Mouse (Mus musculus) liver, embryonic 14.5 days (tissue): Measurements from ENCODE around the gene Chd4. TPM values are rescaled to one million over a fixed set of nuclear protein-coding genes. Genes with fewer than 3 reads are reported as not detected.

Experiments
- ATAC-seq: fragments of 200-750 bp; cut with Nextera tagmentation; 2 replicates; pipeline ENCODE4 v1.8.0; 2017; ENCODE audit warnings: moderate number of reproducible peaks, mild to moderate bottlenecking, moderate library complexity; ENCODE audit not compliant: insufficient read depth
- DNase-seq, 3 experiments: peaks; one replicate each; pipeline ENCODE4 v3.0.0-alpha.2; 2012 to 2013; ENCODE audit warnings: low read depth in 3 of 3, low spot score in 3 of 3
- H3K27ac ChIP-seq: fragments of 300-500 bp; sonication (generic); 2 replicates; pipeline ENCODE4 v1.5.1; 2014; ENCODE audit warnings: moderate library complexity, mild to moderate bottlenecking, control low read depth, inconsistent platforms
- H3K27me3 ChIP-seq: fragments of 300-500 bp; sonication (generic); 2 replicates; pipeline ENCODE4 v1.6.1; 2014; ENCODE audit warnings: mild to moderate bottlenecking, low read length, moderate library complexity; ENCODE audit not compliant: control insufficient read depth, insufficient read depth
- H3K36me3 ChIP-seq: fragments of 300-500 bp; sonication (generic); replicated peaks from 2 replicates; pipeline ENCODE4 v1.6.1; 2014; ENCODE audit warnings: low read depth; ENCODE audit not compliant: control insufficient read depth, insufficient read depth
- H3K4me1 ChIP-seq, 2 experiments: fragments of 200-500 bp in 1 of 2; fragments of 300-500 bp in 1 of 2; sonication (generic) in 1 of 2; replicated peaks; 2 replicates each; pipeline ENCODE4 v1.6.1; 2012 to 2014; ENCODE audit warnings: antibody characterized with exemption in 1 of 2, inconsistent platforms in 1 of 2, low read length in 1 of 2; ENCODE audit not compliant: control insufficient read depth in 2 of 2, insufficient read depth in 2 of 2
- H3K4me2 ChIP-seq: fragments of 300-500 bp; sonication (generic); 2 replicates; pipeline ENCODE4 v1.6.1; 2014; ENCODE audit warnings: low read depth, mild to moderate bottlenecking, control low read depth, moderate library complexity
- H3K4me3 ChIP-seq, 2 experiments: fragments of 200-500 bp in 1 of 2; fragments of 300-500 bp in 1 of 2; sonication (generic) in 1 of 2; 2 replicates each; pipeline ENCODE4 v1.5.1; 2012 to 2014; ENCODE audit warnings: low read depth in 2 of 2, low read length in 2 of 2, mild to moderate bottlenecking in 2 of 2, control low read depth in 1 of 2, inconsistent platforms in 1 of 2, moderate library complexity in 1 of 2; ENCODE audit not compliant: insufficient read depth in 1 of 2
- H3K9ac ChIP-seq: fragments of 300-500 bp; sonication (generic); replicated peaks from 2 replicates; pipeline ENCODE4 v1.6.1; 2014; ENCODE audit warnings: mild to moderate bottlenecking, control low read depth, moderate library complexity
- H3K9me3 ChIP-seq: fragments of 300-500 bp; sonication (generic); 2 replicates; pipeline ENCODE4 v1.6.1; 2016; ENCODE audit warnings: low read length, mixed read lengths; ENCODE audit not compliant: control insufficient read depth
- CTCF ChIP-seq: IDR thresholded peaks from 2 replicates; pipeline ENCODE4 v1.5.1; 2016; ENCODE audit warnings: antibody characterized with exemption, low read depth, control low read depth
- EP300 ChIP-seq: IDR thresholded peaks from 2 replicates; pipeline ENCODE4 v1.6.1; 2016; ENCODE audit warnings: antibody characterized with exemption, low read depth
- WGBS: fragments of 180-500 bp; shearing (Covaris S2); extraction: QIAGEN DNeasy Blood & Tissue Kit; methylation state at CpG from one replicate; pipeline ENCODE4 v1.1.7; 2014; ENCODE audit not compliant: insufficient replicate concordance; 5-methylcytosine and 5-hydroxymethylcytosine counted together
- microRNA-seq: library from miRNA; unstranded; fragments of <30 nt; microRNA quantifications from one replicate; pipeline ENCODE4, GENCODE M21; 2016
- polyA plus RNA-seq, 2 experiments: library from polyadenylated mRNA; depleted of rRNA in 1 of 2; stranded (reverse) in 1 of 2; unstranded in 1 of 2; fragments of >200 nt; fragmentation: Nextera tagmentation in 1 of 2; extraction: Ambion mirVana in 1 of 2; gene quantifications; 2 replicates each; pipeline versions ENCODE4 v1.2.1 to v1.2.3; 2012 to 2014

The Chd4 gene
- polyA plus RNA-seq, 2 experiments = 19.7 to 24.7 TPM

DNA sequence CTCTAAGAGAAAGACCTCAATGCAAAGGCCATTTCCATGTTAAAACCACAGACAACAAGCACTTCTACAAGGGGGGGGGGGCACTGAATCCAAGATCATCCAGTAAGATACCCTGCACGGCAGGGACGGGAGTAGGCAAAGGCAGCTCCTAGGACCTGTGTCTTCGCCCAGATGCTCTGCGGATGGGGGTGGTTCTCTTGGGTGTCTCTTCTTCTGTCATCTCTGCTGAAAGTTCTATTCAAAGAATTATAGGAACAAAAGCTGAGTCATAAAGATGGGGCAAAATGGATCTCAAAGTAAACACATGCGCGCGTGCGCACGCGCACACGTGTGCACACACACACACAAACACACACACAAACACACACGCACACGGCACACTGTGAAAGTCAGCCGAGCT, 72.3 kb downstream of the Chd4 start:
- H3K4me3 ChIP-seq = no peak overlapping the region
- no peak overlapping the region for H3K9ac ChIP-seq
- TF ChIP-seq EP300 (no peak), CTCF (no peak)
- H3K4me1 ChIP-seq = peaks cover 16 to 27% of the 10 kb centered on the region in 2 experiments
- no peaks in the 10 kb centered on the region for H3K27me3 ChIP-seq
- H3K36me3 ChIP-seq = peaks cover 64% of the 10 kb centered on the region
- no peaks in the 10 kb centered on the region for H3K9me3 ChIP-seq
- no peak for ATAC-seq
- no peak overlapping the region for H3K27ac ChIP-seq
- no peak for DNase-seq
- WGBS = 90% methylated on average over 14 of the region's 14 CpGs
- no peak overlapping the region for H3K4me2 ChIP-seq

GRCm38 (mm10) chr6:125170194-125170593, 74.4 kb downstream of the Chd4 start:
- H3K27me3 ChIP-seq = no peaks in the 10 kb centered on the region
- no peak overlapping the region for H3K27ac ChIP-seq
- H3K4me2 ChIP-seq = no peak overlapping the region
- no peak for ATAC-seq
- H3K9me3 ChIP-seq = no peaks in the 10 kb centered on the region
- TF ChIP-seq EP300 (no peak), CTCF (peak; percentile 18; the same call in 1 of the 2 replicates)
- H3K36me3 ChIP-seq = peaks cover 81% of the 10 kb centered on the region
- no peak for DNase-seq
- H3K9ac ChIP-seq = no peak overlapping the region
- 80% methylated on average over 6 of the region's 6 CpGs for WGBS
- peaks cover 16 to 18% of the 10 kb centered on the region in 2 experiments for H3K4me1 ChIP-seq
- no peak overlapping the region for H3K4me3 ChIP-seq

DNA sequence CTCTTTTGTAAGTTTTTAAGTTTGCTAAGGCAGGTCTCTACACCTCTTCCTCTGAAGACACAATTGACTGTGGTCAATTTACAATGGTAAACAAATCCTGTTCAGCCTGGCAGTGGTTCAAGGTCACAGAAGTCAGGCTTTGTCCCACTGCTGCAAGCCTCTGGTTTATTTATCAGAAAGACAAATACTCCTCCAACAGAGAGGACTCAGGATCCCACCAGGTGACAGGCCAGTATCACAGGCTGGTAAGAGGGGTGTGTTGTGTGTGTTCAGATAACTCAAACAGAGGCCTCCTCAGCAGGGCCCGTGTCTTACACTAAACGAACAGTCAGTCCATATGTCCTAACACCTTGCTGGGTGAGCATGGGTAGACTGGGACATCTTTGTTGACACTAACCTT, 76.7 kb downstream of the Chd4 start:
- TF ChIP-seq CTCF (no peak), EP300 (no peak)
- no peak for DNase-seq
- H3K27ac ChIP-seq = no peak overlapping the region

GRCm38 (mm10) chr6:125173256-125173655, 77.5 kb downstream of the Chd4 start:
- WGBS = 93% methylated on average over 7 of the region's 7 CpGs
- H3K4me3 ChIP-seq = no peak overlapping the region
- no peak for ATAC-seq
- no peaks in the 10 kb centered on the region for H3K27me3 ChIP-seq
- H3K9me3 ChIP-seq = no peaks in the 10 kb centered on the region
- H3K4me2 ChIP-seq = no peak overlapping the region
- H3K4me1 ChIP-seq = no peaks in the 10 kb centered on the region
- H3K36me3 ChIP-seq = peaks cover 100% of the 10 kb centered on the region
- no peak overlapping the region for H3K27ac ChIP-seq
- no peak overlapping the region for H3K9ac ChIP-seq
- TF ChIP-seq CTCF (no peak), EP300 (no peak)
- no peak for DNase-seq

More for the DNA sequence above, 76.7 kb downstream of the Chd4 start:
- no peaks in the 10 kb centered on the region for H3K27me3 ChIP-seq
- ATAC-seq = 0 out of 2 replicates have a peak, but pooled peaks have one; percentile 4
- H3K9me3 ChIP-seq = no peaks in the 10 kb centered on the region
- no peak overlapping the region for H3K4me2 ChIP-seq
- H3K9ac ChIP-seq = no peak overlapping the region
- H3K4me3 ChIP-seq = no peak overlapping the region
- 55% methylated on average over 2 of the region's 2 CpGs for WGBS
- peaks cover 99% of the 10 kb centered on the region for H3K36me3 ChIP-seq
- peaks cover 3 to 4% of the 10 kb centered on the region in 2 experiments; a peak in 3 of 4 replicates for H3K4me1 ChIP-seq

DNA sequence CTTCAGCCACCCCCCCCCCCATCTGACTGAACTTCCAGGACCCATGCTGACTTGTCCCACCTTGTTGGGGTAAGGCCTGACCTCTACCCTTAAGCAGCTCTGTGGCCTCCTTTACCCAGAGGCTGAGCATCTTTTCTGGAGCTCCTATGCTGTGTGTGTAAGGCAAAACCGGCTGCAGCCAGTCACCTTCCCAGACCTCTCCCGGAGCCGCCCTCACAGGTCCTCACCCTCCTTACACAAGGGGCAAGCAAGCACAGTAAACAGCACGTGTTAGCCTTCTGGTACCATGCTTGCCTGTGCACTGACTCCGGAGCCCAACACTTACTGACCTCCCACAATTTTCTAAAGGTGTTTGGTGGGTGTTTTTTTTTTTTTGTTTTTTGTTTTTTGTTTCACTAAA, 79.7 kb downstream of the Chd4 start:
- no peaks in the 10 kb centered on the region for H3K9me3 ChIP-seq
- ATAC-seq (no peak), DNase-seq (no peak)
- H3K27me3 ChIP-seq = no peaks in the 10 kb centered on the region
- H3K27ac ChIP-seq = no peak overlapping the region
- H3K9ac ChIP-seq = no peak overlapping the region
- no peak overlapping the region for H3K4me2 ChIP-seq
- H3K4me1 ChIP-seq = no peaks in the 10 kb centered on the region
- TF ChIP-seq EP300 (no peak), CTCF (no peak)
- H3K4me3 ChIP-seq = no peak overlapping the region
- WGBS = 94% methylated on average over 5 of the region's 5 CpGs
- H3K36me3 ChIP-seq = peaks cover 100% of the 10 kb centered on the region

GRCm38 (mm10) chr6:125179601-125180000, 83.8 kb downstream of the Chd4 start:
- no peak overlapping the region for H3K27ac ChIP-seq
- no peaks in the 10 kb centered on the region for H3K9me3 ChIP-seq
- H3K4me3 ChIP-seq = no peak overlapping the region
- no peaks in the 10 kb centered on the region for H3K4me1 ChIP-seq
- WGBS = 94% methylated on average over 7 of the region's 7 CpGs
- ATAC-seq (no peak), DNase-seq (no peak)
- no peak for TF ChIP-seq EP300
- no peak for TF ChIP-seq CTCF
- H3K9ac ChIP-seq = no peak overlapping the region
- H3K4me2 ChIP-seq = no peak overlapping the region
- peaks cover 100% of the 10 kb centered on the region for H3K36me3 ChIP-seq
- H3K27me3 ChIP-seq = no peaks in the 10 kb centered on the region

Small RNA genes within 50 kb of the gene (microRNA-seq; reads per million reads assigned to microRNA genes)
- gene Mir7045 = not detected

Other genes starting within 250 kb of the Chd4 start
- 3.2 and 3.5 TPM in 2 replicates for gene P3h3, start 238.2 kb upstream of the Chd4 start, polyA plus RNA-seq (2012; rRNA removed)
- gene P3h3, start 238.2 kb upstream of the Chd4 start, polyA plus RNA-seq (2014; fragmentation: Nextera tagmentation; extraction: Ambion mirVana) = 0.83 and 0.88 TPM in 2 replicates
- gene Gpr162, start 232.0 kb upstream of the Chd4 start, polyA plus RNA-seq (2012; rRNA removed) = 0.03 and 0.18 TPM in 2 replicates
- gene Gpr162, start 232.0 kb upstream of the Chd4 start, polyA plus RNA-seq (2014; fragmentation: Nextera tagmentation; extraction: Ambion mirVana) = not detected in 2 replicates
- 0.07 and 0.10 TPM in 2 replicates for gene Cd4, start 207.8 kb upstream of the Chd4 start, polyA plus RNA-seq (2012; rRNA removed)
- gene Cd4, start 207.8 kb upstream of the Chd4 start, polyA plus RNA-seq (2014; fragmentation: Nextera tagmentation; extraction: Ambion mirVana) = 0.03 TPM in 1 of 2 replicates, not detected in the other
- 0.10 and 0.11 TPM in 2 replicates for gene Lag3, start 184.3 kb upstream of the Chd4 start, polyA plus RNA-seq (2012; rRNA removed)
- gene Lag3, start 184.3 kb upstream of the Chd4 start, polyA plus RNA-seq (2014; fragmentation: Nextera tagmentation; extraction: Ambion mirVana) = 0.17 TPM in 1 of 2 replicates, not detected in the other
- gene Ptms, start 175.9 kb upstream of the Chd4 start, polyA plus RNA-seq (2012; rRNA removed) = 109 and 131 TPM in 2 replicates
- gene Ptms, start 175.9 kb upstream of the Chd4 start, polyA plus RNA-seq (2014; fragmentation: Nextera tagmentation; extraction: Ambion mirVana) = 29.7 and 39.7 TPM in 2 replicates
- 85.0 and 96.5 TPM in 2 replicates for gene Mlf2, start 164.6 kb upstream of the Chd4 start, polyA plus RNA-seq (2012; rRNA removed)
- gene Mlf2, start 164.6 kb upstream of the Chd4 start, polyA plus RNA-seq (2014; fragmentation: Nextera tagmentation; extraction: Ambion mirVana) = 98.1 and 116 TPM in 2 replicates
- 57.8 and 62.6 TPM in 2 replicates for gene Cops7a, start 130.4 kb upstream of the Chd4 start, polyA plus RNA-seq (2012; rRNA removed)
- gene Cops7a, start 130.4 kb upstream of the Chd4 start, polyA plus RNA-seq (2014; fragmentation: Nextera tagmentation; extraction: Ambion mirVana) = 51.5 and 52.6 TPM in 2 replicates
- 0.07 and 0.09 TPM in 2 replicates for gene Pianp, start 99.3 kb upstream of the Chd4 start, polyA plus RNA-seq (2012; rRNA removed)
- gene Pianp, start 99.3 kb upstream of the Chd4 start, polyA plus RNA-seq (2014; fragmentation: Nextera tagmentation; extraction: Ambion mirVana) = not detected in 2 replicates
- gene Zfp384, start 86.8 kb upstream of the Chd4 start, polyA plus RNA-seq (2012; rRNA removed) = 20.2 and 22.2 TPM in 2 replicates
- 2.9 and 3.1 TPM in 2 replicates for gene Zfp384, start 86.8 kb upstream of the Chd4 start, polyA plus RNA-seq (2014; fragmentation: Nextera tagmentation; extraction: Ambion mirVana)
- 14.1 and 17.9 TPM in 2 replicates for gene Ing4, start 56.2 kb upstream of the Chd4 start, polyA plus RNA-seq (2012; rRNA removed)
- gene Ing4, start 56.2 kb upstream of the Chd4 start, polyA plus RNA-seq (2014; fragmentation: Nextera tagmentation; extraction: Ambion mirVana) = 17.2 and 21.9 TPM in 2 replicates
- 2.1 and 3.1 TPM in 2 replicates for gene Acrbp, start 46.3 kb upstream of the Chd4 start, polyA plus RNA-seq (2012; rRNA removed)
- gene Acrbp, start 46.3 kb upstream of the Chd4 start, polyA plus RNA-seq (2014; fragmentation: Nextera tagmentation; extraction: Ambion mirVana) = 1.3 and 2.0 TPM in 2 replicates
- gene Lpar5, start 28.1 kb upstream of the Chd4 start, polyA plus RNA-seq (2012; rRNA removed) = 1.6 and 1.8 TPM in 2 replicates
- gene Lpar5, start 28.1 kb upstream of the Chd4 start, polyA plus RNA-seq (2014; fragmentation: Nextera tagmentation; extraction: Ambion mirVana) = 0.68 and 1.0 TPM in 2 replicates
- gene Nop2, start 35.9 kb downstream of the Chd4 start, polyA plus RNA-seq (2012; rRNA removed) = 18.9 and 24.5 TPM in 2 replicates
- 33.1 and 33.7 TPM in 2 replicates for gene Nop2, start 35.9 kb downstream of the Chd4 start, polyA plus RNA-seq (2014; fragmentation: Nextera tagmentation; extraction: Ambion mirVana)
- 4.8 and 6.0 TPM in 2 replicates for gene Iffo1, start 49.3 kb downstream of the Chd4 start, polyA plus RNA-seq (2012; rRNA removed)
- gene Iffo1, start 49.3 kb downstream of the Chd4 start, polyA plus RNA-seq (2014; fragmentation: Nextera tagmentation; extraction: Ambion mirVana) = 1.8 and 3.7 TPM in 2 replicates
- 1,485 and 1,875 TPM in 2 replicates for gene Gapdh, start 70.5 kb downstream of the Chd4 start, polyA plus RNA-seq (2012; rRNA removed)
- 960 and 1,040 TPM in 2 replicates for gene Gapdh, start 70.5 kb downstream of the Chd4 start, polyA plus RNA-seq (2014; fragmentation: Nextera tagmentation; extraction: Ambion mirVana)
- gene Ncapd2, start 95.7 kb downstream of the Chd4 start, polyA plus RNA-seq (2012; rRNA removed) = 108 and 148 TPM in 2 replicates
- gene Ncapd2, start 95.7 kb downstream of the Chd4 start, polyA plus RNA-seq (2014; fragmentation: Nextera tagmentation; extraction: Ambion mirVana) = 66.8 and 80.4 TPM in 2 replicates
- 22.2 and 50.9 TPM in 2 replicates for gene Mrpl51, start 95.8 kb downstream of the Chd4 start, polyA plus RNA-seq (2012; rRNA removed)
- gene Mrpl51, start 95.8 kb downstream of the Chd4 start, polyA plus RNA-seq (2014; fragmentation: Nextera tagmentation; extraction: Ambion mirVana) = 178 and 182 TPM in 2 replicates
- 2.8 and 3.5 TPM in 2 replicates for gene Vamp1, start 119.6 kb downstream of the Chd4 start, polyA plus RNA-seq (2012; rRNA removed)
- 0.83 and 0.94 TPM in 2 replicates for gene Vamp1, start 119.6 kb downstream of the Chd4 start, polyA plus RNA-seq (2014; fragmentation: Nextera tagmentation; extraction: Ambion mirVana)
- gene Tapbpl, start 135.9 kb downstream of the Chd4 start, polyA plus RNA-seq (2012; rRNA removed) = 4.2 and 5.0 TPM in 2 replicates
- gene Tapbpl, start 135.9 kb downstream of the Chd4 start, polyA plus RNA-seq (2014; fragmentation: Nextera tagmentation; extraction: Ambion mirVana) = 4.1 and 4.2 TPM in 2 replicates
- gene Cd27, start 141.0 kb downstream of the Chd4 start, polyA plus RNA-seq (2012; rRNA removed) = 0.68 and 0.91 TPM in 2 replicates
- gene Cd27, start 141.0 kb downstream of the Chd4 start, polyA plus RNA-seq (2014; fragmentation: Nextera tagmentation; extraction: Ambion mirVana) = 0.43 and 0.47 TPM in 2 replicates
- not detected in 2 replicates for gene Tuba3a, start 190.1 kb downstream of the Chd4 start, polyA plus RNA-seq (2012; rRNA removed)
- not detected in 2 replicates for gene Tuba3a, start 190.1 kb downstream of the Chd4 start, polyA plus RNA-seq (2014; fragmentation: Nextera tagmentation; extraction: Ambion mirVana)
- gene Ltbr, start 217.9 kb downstream of the Chd4 start, polyA plus RNA-seq (2012; rRNA removed) = 12.3 and 12.5 TPM in 2 replicates
- 15.2 and 15.7 TPM in 2 replicates for gene Ltbr, start 217.9 kb downstream of the Chd4 start, polyA plus RNA-seq (2014; fragmentation: Nextera tagmentation; extraction: Ambion mirVana)
- gene Scnn1a, start 224.7 kb downstream of the Chd4 start, polyA plus RNA-seq (2012; rRNA removed) = 0.34 and 0.40 TPM in 2 replicates
- gene Scnn1a, start 224.7 kb downstream of the Chd4 start, polyA plus RNA-seq (2014; fragmentation: Nextera tagmentation; extraction: Ambion mirVana) = 0.34 and 0.36 TPM in 2 replicates